Mouse (Mus musculus) hindlimb bud, embryonic 11.5 days (tissue): ENCODE measurements around the gene Hba-a1.
"Not testable (repeated sequence)": the region's sequence is repeated elsewhere in the genome, so short reads cannot be mapped to it uniquely, and the experiment has no call there.

Source experiments
- DNase-seq: peaks from one replicate; pipeline ENCODE4 v3.0.0-alpha.2; 2012; ENCODE audit warnings: low read depth, low spot score; ENCODE audit errors: extremely low spot score

Gene Hba-a1

DNA sequence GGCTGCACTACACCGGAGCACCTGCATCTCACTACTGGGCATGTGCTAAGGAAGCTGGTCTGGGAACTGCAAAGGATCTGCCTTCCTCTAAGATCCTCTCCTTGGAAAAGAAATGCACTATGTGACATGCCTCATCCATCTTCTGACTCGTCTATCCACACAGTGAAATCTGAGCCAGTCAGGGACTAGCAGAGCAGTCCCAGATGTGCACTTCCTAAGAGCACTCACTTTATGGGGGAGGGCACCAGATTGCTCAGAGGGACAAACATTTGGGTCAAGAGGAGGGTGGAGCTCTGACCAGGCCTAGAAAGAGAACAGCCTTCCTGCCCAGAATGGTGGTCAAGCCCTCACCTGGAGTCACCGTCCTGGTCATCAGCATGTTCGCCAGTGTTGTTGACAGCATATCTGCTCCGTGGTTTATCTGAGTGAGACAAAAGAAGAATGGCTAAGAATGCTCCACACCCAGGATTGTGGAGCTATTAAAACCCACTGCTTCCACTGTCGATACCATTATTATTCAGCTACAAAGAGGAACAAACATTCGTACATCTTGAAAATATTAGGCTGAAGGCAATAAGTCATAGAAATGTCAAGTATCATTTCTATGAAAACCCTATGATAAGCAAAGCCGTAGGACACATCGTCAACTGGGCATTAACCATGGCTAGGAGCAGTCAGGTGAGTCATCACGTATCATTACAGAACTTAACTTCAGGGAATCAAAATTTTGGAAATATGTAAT, 20.5 kb upstream of the Hba-a1 start:
- no peak for DNase-seq

DNA sequence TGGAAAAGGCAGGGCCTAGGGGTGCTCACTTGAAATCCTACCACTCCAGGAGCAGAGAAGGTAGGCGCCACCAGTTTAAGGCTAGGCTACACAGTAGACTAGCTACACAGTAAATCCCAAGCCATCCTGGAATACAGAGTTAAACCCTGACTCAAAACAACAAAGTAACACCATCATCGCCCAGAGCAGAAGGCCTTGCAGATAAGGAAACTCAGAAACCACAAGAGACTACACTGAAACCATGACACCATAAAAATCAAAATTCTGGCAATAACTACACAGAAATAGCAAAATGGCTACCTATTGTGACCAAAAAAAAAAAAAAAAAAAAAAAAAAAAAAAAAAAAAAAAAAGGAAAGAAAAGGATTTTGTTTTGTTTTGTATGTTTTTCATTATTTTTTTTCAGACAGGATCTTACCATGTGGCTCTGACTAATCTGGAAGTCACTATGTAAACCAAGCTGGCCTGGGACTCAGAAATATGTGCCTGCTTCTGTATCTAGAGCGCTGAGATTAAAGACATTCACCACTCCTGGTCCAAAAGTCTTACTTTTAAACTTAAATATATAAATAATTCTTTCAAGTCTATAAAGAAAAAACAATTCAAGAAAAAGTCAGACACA, 18.1 kb upstream of the Hba-a1 start:
- DNase-seq, result no peak

DNA sequence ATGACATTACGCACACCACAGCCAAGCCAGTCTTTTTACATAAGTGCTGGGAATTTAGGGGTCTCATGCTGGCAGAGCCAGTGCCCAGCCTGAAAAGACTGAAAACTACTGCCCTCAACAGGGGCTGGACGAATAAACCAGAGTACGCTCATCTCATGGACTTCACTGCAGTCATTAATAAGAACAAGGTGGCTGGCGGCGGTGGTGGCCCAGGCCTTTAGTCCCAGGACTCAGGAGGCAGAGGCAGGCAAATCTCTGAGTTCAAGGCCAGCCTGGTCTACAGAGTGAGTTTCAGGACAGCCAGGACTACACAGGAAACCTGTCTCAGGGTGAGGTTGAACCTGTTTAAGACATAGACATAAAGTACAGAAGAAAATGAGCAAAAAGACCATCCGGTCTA, 17.1 kb upstream of the Hba-a1 start:
- DNase-seq, result no peak

DNA sequence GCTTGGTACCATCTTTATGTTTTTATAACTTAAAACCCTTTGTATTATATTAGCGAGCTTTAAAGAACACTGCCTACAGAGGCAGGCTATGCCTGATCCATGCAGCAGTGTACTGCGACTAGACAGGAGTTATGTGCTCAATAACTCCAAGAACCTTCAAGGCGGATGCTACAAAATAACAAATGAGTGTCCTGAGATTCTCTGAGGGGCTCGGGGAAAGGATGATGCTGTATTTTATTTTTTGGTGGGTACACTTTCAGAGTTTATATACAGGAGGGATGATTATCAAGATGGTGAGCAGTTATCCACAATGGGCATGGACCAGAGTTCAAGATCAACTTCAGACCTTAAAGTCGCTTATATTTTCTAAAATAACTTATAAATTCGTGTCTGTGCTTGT, 16.5 kb upstream of the Hba-a1 start:
- no peak for DNase-seq

DNA sequence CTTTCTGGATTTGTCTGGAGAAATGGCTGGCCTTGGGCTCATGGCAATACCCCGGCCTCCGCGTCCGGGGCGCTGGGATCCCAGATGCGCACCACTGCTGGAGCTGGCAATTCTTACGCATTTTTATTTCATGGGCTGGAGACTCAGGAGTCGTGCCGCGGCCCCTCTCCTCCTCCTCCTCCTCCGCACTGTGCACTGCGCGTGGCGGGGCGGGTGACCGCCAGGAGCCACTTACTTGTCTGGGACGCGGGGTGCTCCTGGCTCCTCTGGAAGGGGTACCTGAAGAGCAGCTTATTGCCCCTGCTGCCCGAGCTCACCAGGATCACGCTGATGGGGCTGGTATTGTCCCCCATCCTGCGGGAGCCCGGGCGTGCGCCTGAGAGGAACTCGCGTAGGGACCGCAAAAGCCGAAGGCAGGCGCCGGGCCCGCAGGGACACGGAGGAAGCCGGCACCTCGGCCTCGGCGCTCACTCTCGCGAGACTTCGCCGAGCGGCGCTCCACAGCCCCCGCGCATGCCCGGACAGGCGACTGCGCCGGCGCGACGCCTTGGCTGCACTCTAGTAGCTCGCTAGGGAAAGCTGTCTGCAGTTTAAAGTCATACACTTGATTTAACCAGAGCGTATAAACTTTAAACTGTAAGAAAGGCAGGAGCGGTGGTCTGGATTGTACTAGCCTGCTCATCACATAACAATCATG, 16.0 kb upstream of the Hba-a1 start, which contains the start of gene Nprl3:
Nprl3 (minus strand) TSS at position 520 of the 697 bp plus-strand sequence.
- peak; percentile 72 for DNase-seq

DNA sequence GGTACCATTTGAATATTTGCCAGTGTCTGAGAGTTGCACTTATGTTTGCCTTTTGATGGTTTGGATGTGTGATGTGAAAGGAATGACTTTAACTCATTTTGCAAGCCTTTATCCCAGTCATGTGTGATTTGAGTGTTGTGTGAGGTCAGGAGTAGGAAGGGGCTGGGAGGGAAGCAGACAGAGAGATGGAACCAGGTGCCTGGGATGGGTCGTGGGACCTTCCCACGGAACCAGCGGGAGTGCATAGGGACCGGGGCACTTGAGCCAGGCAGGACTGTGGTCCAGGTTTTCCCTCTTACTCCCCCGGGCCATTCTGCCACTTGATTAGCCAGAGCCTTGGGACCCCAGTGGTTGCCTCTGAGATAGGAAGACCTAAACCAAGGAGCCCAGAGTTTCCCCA, 15.3 kb upstream of the Hba-a1 start:
- no peak for DNase-seq

DNA sequence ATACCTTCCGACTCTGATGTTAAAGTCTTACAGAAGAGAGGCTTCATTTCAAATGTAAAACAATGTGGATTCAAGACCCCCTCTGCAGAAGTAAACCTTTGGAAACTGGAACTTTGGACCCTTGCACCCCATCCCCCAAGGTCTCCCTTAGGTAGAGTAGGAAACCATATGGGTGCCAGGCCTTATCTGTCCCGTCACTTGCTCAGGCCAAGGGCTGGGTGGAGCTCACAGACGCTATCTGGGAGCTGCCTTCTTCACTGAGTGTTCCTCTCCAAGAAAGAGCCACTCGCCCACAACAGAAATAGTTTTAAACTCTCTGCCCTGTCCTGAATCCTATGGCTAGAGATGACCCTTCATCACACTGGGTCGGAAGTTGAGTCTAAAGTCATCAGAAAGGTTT, 14.4 kb upstream of the Hba-a1 start:
- DNase-seq, result no peak

DNA sequence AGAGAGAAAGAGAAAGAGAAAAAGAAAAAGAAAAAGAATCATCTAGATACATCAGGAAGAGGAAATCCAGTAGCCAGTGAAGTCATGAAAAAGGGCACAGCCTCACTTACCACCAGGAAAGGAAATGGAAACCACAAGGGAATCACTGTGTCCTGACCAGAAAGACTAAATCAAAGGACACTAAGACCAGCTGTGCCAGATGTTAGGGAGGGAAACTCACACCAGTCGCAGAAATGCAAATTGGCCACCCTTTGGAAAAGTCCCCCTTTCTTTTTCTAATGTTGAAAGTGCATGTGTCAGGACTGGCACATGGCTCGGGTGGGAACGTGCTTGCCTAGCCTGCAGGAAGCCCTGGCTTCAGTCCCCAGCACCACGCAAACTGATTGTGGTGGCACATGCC, 12.1 kb upstream of the Hba-a1 start:
- no peak for DNase-seq

DNA sequence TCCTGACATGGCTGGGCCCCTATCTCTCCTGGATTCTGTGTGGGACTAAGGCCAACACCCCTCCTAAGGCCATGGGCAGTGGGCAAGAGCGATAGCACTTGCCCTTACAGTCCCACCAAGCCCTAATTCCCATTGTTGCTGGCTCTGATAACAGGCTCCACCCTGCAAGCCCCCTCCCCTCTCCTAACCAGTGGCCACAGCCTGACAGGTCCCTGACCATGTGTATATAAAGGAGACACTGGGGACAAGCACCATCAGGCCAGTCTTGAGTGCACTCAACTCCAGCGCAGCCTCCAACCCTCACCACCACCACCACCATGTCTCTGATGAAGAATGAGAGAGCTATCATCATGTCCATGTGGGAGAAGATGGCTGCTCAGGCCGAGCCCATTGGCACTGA, 7.0 kb upstream of the Hba-a1 start, which contains the start of gene Hba-x:
Hba-x (plus strand) TSS at position 54 of the 400 bp plus-strand sequence.
- no peak for DNase-seq

DNA sequence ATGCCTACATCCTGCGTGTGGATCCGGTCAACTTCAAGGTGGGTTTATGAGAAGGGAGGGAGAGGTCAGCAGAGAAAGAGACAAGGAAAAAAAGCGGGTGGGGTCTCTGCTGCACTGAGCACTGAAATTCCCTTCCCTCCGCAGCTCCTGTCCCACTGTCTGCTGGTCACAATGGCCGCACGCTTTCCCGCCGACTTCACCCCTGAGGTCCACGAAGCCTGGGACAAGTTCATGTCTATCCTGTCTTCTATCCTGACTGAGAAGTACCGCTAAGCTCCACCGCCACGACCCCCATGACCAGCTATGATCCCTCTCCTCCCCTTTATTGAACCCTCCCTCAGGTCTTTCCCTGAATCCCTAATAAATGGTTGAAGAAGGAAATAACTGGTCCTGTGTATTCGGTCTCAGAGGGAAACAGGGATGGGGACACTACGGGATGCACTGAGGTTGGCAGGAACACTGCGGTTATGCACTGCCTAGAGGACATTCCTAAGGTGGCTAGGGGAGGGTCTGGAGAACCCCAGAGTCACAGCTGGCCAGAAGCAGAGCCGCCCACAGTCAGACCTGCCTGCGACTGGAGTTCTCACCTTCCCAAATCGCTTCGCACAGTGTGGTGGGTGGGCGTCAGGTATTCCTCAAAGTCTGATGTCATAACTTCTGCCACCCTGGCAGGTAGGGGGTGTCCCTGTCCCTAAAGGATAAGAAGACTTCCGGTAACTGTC, 5.4 kb upstream of the Hba-a1 start:
- no peak for DNase-seq

DNA sequence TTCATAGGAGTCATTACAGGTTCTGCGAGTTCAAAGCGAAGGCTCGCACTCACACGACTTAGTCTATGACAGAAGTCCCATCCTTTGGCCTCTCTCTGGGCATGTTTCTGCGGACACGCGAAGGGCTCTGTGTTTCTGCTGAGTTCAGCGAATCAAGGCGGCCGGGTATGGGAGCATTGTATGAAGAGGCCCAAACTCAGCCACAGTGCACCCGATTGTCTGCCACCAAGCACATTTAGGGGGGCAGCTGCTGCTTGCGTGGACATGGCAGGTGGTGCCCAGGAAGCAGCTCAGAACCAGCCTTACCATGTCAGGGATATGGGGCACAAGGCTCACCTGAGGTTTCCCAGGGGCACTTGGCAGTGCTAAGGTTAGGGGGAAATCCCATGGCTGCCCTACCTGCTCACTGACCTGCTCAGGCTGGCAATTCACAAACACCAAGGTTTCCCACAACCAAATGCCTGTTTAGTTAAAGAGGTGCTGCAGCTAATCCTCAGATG, 4.8 kb upstream of the Hba-a1 start:
- DNase-seq, result no peak

DNA sequence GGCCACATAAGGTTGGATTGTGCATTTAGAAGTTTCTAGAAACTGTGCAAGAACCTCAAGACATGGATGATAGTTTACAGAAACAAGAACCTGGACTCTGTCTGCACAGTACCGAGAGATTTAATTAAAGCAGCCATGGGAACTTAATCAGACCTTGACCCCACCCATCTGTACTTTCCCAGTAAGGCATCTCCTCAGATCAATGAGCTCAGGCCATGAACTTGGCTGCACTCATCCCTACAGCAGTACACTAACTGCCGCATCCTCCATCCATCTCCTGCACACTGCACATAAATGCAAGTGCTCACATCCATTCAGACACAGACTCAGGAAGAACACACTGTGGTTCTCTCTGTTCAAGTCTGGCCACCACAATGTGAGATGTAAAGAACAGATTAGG, 2.7 kb upstream of the Hba-a1 start:
- DNase-seq, result no peak

DNA sequence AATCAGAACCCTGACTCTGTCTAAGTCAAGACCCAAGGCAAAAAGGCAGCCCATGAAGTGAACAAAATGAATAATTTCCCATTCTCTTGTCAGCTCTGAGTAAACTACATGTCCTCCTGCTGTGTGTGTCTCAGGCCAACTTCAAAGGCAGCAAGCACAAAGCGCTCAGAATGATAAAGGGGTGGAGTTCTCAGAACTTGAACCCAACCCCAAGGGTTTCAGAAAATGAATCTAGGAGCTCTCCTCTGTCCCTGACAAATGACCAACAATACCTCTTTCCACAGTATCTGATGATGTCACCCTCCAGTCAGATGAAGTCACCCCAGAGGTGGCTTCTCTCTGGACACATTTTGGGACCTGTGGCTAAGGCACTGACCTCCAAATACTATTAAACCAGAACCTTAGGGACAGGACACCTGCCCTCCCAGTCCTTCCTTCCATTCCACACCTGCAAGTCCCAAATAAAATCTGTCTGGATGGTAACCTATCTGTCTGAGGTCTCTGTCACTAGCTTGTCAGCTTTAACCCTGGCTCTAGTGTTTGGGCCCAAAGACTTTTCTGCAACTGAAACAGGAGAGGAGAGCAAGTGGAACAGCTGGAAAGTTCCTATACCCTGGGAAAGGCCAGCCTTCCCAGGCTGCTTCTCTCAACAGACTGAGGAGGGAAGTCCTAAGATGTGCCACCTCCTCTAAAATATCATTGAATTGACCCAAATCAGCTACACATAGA, 1.7 kb upstream of the Hba-a1 start:
- DNase-seq, result no peak

DNA sequence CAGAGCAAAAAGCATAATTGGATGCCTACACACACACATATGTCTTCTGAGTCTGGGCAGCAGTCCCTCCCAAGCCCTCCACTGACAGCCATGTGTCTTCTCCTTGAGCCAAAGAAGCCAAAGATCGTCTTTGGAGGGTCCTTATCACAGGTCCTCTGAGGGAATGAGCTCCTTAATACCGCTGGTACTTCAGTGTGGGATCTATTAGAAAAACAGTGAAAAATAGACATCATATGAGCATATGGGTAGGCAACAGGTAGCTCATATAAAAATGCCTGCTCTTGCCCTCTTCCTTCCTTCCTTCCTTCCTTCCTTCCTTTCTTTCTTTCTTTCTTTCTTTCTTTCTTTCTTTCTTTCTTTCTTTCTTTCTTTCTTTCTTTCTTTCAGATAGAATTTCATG, 1.3 kb downstream of the Hba-a1 start:
- not testable (repeated sequence) for DNase-seq

DNA sequence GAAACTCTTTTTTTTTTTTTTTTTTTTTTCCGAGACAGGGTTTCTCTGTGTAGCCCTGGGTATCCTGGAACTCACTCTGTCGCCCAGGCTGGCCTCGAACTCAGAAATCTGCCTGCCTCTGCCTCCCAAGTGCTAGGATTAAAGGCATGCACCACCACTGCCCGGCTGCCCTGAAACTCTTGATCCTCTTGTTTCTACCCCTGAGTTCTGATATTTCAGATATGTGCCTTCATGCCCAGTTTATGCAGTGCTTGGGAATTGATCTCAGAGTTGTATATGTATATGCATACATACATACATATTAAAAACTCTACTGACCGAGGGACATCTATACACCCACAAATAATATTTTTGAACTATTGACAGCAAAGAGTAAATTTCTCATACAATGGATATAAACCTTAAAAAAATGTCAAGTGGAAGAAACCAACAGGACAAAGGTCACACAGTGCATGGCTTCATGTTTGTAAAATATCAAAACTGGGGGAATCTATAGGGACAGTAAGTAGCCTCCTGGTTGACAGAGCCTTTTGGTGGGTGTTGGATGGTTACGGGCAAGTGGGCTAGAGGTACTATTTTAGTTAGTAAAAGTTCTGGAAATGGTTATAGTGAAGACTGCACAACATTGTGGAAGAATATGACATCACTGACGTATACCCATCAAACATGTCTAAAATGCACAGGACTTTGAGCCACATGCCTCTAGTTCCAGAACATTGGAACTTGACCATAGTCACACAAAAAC, 1.9 kb downstream of the Hba-a1 start:
- DNase-seq, result no peak

DNA sequence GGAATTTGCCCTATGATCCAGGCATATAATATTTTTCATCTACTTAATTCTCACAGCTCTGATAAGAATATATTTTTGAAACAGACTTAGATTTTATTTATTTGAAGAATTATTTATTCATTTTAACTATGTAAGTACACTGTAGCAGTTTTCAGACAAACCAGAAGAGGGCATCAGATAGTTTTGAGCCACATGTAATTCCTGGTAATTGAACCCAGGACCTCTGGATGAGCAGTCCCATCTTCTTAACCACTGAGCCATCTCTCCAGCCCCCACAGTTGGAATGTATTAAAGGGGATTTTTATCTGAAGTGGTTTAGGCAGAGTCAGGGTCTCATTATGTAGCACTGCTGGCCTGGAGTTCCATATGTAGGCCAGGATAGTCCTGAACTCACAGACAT, 2.6 kb downstream of the Hba-a1 start:
- DNase-seq, result not testable (repeated sequence)

DNA sequence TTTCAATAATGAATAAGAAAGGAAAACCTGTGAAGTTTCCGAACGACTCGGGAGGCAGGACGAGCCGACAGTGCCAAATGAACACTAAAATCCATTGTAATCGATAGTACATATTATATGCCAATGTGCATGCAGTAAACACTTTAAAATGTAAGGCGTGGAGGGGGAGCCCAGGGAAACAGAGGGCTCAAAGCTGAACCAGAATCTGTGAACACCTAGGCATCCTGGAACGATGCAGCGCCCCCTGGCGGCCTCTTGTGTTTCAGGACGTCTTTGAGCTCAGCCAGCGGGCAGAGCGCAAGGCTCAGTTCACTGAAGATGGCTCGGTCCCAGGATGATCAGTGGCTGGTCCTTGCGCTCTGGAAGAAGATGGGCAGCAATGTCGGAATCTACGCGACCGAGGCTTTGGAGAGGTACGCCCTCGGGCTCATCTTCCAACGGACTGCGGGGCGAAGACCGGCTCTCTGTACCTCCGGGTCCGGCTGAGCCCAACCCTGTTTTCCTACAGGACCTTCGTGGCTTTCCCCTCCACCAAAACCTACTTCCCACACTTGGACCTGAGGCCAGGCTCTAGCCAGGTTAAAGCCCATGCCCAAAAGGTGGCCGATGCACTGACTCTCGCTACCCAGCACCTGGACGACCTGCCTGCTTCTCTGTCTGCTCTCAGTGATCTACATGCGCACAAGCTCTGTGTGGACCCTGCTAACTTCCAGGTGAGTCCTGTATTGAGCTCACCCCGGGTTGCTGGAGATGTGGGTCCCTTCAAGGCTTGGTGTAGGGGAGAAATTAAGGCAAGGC, 3.6 kb downstream of the Hba-a1 start, which contains the start of gene Hbq1b:
Hbq1b (plus strand) TSS at position 271 of the 798 bp plus-strand sequence.
- DNase-seq, result not testable (repeated sequence)

DNA sequence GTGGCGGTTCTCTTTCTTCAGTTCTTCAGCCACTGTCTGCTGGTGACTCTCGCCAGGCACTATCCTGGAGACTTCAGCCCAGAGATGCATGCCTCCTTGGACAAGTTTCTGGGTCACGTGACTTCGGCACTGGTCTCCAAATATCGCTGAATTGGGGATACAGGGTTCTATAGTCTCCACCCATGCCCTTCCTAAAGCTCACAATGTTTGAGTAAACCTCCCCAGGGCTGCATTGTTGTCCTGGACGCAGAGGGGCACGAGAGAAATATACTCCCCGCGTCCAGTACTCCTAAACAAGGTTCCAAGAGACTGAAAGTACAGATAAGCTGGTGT, 4.1 kb downstream of the Hba-a1 start:
- DNase-seq, result no peak

DNA sequence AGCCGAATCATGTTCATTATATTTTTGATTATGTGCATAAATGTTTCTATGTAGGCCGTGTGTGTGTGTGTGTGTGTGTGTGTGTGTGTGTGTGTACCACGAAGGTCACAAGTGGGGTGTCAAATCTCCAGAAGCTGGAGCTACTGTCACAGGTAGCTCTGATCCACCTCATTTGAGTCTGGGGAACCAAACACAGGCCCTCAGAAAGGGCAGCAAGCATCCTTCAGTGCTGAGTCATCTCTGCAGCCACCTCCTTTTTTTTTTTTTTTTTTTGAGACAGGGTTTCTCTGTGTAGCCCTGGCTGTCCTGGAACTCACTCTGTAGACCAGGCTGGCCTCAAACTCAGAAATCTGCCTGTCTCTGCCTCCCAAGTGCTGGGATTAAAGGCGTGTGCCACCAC, 9.5 kb downstream of the Hba-a1 start:
- DNase-seq, result not testable (repeated sequence)
